Mouse (Mus musculus): ENCODE measurements around the gene Sept8.

- TF ChIP-seq TCF3 (IDR thresholded peaks at IDR 0.05; ENCODE audit: insufficient read length, low read depth) (no peak), TCF12 (IDR thresholded peaks at IDR 0.05; ENCODE audit: insufficient read depth, poor library complexity, severe bottlenecking) (no peak), POLR2A (IDR thresholded peaks at IDR 0.05; ENCODE audit: insufficient read length, low read depth) (no peak), USF1 (IDR thresholded peaks at IDR 0.05; ENCODE audit: low read depth) (no peak)
Observed at GRCm38 (mm10) chr11:53532231-53532620, 13.2 kb downstream of the Sept8 start.

Measured in myocyte (in vitro differentiated cells).